Mouse (Mus musculus): ENCODE results near the gene Duox2.
A peak's percentile ranks its signal among the peaks of the same experiment; 100 is the strongest.

The Duox2 gene

GRCm38 (mm10) chr2:122301921-122302573 is 3.8 kb upstream of the Duox2 start:
- no peak for DNase-seq (ENCODE audit: low spot score)

- DNase-seq (ENCODE audit: low spot score) = peak; percentile 54
Measured at GRCm38 (mm10) chr2:122301081-122301920, 3.1 kb upstream of the Duox2 start.

DNA sequence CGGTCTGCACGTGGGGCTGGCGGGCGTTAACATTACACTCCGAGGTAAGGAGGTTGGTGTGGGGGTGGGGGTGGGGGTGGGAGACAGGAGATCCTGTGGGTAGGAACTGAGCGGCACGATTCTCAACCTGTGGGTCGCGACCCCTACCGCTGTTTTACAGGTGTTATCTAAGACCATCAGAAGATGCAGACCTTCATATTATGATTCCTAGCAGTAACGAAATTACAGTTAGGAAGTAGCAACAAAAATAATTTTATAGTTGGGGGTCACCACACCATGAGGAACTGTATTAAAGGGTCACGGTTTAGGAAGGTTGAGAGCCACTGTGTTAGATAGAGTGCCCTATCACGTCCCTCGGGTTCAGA is 2.4 kb upstream of the Duox2 start:
- DNase-seq (ENCODE audit: low spot score) = peak; percentile 15

- no peak for DNase-seq (ENCODE audit: low spot score)
Measured at GRCm38 (mm10) chr2:122299911-122300655, 1.8 kb upstream of the Duox2 start.

GRCm38 (mm10) chr2:122298596-122299490 is 594 bp upstream of the Duox2 start, which contains the start of gene Duoxa2:
Gene Duoxa2 (plus strand): TSS chr2:122298900.
- DNase-seq (ENCODE audit: low spot score) = peak; percentile 57

DNA sequence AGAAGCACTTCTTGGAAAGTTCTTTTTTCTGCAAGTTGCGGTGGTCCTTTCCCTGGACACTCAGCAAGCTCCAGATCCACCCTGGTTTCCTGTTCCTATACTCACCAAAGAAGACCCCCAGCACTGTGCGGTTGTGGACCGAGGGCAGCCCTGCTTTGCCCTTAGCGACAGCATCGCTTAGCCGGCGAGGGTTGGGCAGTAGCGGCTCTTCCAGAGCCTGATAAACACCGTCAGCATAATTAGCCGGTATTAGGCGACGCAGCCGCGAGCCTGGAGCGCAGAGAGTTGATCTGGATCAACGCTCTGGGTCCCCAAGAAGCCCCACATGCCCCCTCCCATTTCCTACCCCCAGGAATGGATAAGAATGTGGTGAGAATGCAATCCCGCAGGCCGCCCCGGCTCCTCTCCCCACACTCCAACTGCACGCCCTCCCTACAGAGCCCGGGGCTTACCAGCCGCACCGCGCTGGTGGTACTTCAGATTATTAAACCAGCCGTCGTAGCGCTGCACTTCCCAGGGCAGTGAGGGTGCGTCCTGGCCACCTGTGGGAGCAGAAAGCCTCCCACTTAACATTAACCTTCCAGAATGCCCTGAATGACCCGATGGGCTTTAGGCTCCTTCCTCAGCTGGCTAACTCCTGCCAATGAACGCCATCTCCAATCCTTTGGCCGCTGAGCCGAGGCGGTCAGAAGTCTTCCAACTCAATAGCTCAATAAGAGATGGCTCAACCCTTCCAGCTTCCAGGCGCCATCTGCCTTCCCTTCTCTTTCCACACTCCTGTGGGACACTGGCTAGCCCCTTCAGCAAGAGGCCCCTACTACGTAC is 766 bp downstream of the Duox2 start:
- peak; percentile 34 for DNase-seq (ENCODE audit: low spot score)

GRCm38 (mm10) chr2:122294916-122295315 is 3.3 kb downstream of the Duox2 start:
- DNase-seq (ENCODE audit: low spot score) = peak; percentile 20

DNA sequence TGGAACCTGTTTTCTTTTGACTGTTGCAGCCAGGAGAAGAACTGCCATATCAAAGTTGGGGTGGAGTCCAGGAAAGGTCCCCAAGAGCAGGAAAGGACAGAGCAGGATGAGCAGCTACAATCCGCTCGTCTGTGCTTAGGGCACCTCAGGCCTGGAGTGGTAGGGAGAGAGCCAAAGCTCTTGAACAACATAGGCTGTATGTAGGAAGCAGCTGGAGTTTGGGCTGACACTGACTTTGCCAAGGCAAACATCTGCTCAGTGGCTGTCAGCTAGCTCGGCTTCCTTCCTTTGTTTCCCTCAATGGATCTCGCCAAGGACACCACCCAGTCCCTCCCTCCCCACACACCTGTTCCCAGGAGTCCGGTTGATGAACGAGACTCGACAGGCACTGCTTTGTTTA is 12.1 kb downstream of the Duox2 start:
- DNase-seq (ENCODE audit: low spot score) = no peak

GRCm38 (mm10) chr2:122284091-122284490 is 14.2 kb downstream of the Duox2 start:
- no peak for DNase-seq (ENCODE audit: low spot score)

DNA sequence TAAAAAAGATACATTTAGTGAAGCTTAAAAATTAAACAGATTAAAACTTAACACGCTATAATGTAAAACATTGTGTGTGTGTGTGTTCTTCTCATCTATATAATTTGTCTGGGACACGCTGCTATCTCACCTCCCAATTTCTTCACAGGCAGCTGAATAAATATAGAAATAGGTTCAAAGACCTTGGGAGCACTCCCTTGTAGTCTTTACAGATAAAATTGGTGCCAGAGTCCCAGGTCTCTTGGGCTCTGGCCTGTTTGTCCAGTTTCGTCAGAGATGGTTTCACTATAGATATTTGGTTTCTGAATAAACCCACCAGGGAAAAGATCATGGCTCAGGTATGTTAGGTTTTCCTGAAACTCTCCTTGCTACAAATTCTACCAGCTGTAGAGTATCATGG is 19.5 kb downstream of the Duox2 start:
- no peak for DNase-seq (ENCODE audit: low spot score)

- DNase-seq (ENCODE audit: low spot score) = no peak
Measured at GRCm38 (mm10) chr2:122266407-122267193, 31.6 kb downstream of the Duox2 start.

DNA sequence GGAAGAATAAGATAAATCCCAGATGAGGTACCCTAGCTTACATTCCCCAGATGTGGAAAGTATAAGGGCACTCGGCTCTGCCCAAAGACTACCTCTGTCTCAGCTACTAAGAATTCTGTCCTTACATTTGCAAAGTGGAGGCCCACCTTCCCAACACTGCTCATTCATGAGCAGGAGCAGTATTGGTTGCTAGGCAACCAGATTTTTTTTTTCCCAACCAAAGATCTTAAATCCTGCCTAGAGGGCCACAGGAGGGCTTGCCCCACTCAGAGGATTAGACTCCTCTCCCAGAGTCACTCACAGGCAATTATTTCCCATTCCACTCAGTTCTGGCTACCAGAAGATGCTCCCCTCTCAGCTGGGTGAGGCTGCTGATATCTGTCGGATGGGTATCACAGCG is 33.6 kb downstream of the Duox2 start:
- peak; percentile 50 for DNase-seq (ENCODE audit: low spot score)

DNA sequence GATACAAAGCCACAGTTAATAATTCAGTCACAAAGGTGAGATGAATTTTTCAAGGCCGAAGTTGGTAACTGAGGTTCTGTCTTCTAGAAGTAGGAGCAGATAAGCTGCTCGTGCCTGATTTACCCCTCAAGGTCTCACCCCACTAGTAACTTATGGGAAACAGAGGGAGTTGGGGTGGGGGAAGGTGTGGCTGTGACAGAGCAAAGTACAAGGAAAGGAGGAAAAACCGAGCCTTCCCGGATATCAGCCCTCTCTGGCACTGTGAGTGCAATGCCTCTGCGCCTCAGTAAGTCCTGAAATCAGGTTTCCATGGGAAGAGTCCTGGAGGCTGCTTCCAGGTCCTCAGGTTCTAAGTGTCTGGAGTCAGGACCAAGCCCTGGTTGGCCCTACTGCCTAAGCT is 37.5 kb downstream of the Duox2 start:
- DNase-seq (ENCODE audit: low spot score) = no peak

DNA sequence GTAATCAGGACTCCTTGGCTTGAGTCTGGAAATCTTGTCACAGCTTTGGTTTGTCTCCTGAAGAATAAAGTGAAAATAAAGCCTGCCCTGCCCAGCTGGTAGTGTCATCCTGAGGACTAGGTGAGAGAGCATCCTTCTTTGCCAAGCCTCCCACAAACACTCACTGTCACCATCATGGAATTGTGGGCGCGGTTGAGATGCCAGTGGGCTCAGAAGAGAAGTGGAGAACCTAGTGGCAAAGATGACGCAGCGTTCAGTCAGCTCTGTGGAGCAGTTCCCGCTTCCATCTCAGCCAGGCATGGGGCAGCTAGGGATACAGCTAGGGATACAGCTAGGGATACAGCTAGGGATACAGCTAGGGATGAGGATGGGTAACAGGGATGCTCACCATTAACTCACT is 42.3 kb downstream of the Duox2 start:
- no peak for DNase-seq (ENCODE audit: low spot score)

DNA sequence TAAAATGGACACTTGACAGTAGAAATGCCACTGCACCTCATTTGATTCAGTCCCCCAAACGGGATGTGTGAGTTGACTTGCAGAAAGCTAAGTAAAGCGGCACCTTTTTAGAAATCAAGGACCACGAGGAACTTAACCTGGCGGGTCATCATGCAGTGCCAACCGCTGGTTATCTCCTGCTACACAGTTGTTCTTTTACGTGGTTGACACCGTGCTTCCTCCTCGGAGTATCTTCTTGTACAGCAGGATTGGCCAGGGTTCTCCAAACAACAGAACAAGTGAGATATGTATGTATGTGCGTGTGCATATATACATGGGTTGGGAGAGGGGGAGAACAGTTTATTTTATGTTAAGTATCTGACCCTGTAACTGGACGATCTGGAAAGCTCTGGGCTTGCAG is 50.5 kb downstream of the Duox2 start:
- DNase-seq (ENCODE audit: low spot score) = no peak

- DNase-seq (ENCODE audit: low spot score) = peak; percentile 87
Measured at GRCm38 (mm10) chr2:122243671-122244131, 54.5 kb downstream of the Duox2 start.

GRCm38 (mm10) chr2:122241935-122242334 is 56.3 kb downstream of the Duox2 start:
- DNase-seq (ENCODE audit: low spot score) = no peak

DNA sequence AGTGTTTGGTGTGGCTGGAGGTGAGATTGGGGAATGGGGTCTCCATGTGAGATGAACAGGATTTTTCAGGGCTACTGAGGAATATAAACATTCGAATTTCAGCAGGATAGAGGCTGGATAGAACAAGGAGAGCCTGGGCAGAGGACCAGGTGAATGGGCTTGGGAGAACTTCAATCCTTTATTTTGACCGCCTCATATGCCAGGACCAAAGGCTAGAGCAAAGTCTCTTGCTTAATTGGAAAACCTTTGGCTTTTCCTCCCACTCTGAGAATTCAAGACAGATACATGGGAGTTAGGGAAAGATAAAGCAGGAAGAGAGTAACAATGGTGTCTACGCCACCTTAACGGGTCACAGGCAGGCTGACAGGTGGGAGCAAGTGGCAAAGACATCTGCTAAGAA is 57.0 kb downstream of the Duox2 start:
- no peak for DNase-seq (ENCODE audit: low spot score)

DNA sequence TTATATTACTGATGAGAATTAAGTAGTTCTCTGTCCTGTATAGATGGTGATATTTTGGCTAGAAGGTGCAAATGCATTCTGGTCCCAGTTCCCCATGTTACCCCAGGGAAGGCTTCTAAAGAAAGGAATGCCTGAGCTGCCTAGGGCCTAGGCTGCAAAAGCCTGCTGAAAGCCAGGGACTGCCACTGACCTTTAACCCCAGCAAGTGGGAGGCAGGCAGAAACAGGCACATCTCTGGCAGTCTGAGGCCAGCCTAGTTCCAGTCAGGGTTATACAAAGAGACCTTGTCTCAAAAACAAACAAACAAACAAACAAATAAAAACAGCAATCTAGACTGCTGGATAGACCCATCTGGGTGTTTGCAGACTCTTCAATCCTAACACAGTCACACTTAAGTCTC is 57.5 kb downstream of the Duox2 start:
- DNase-seq (ENCODE audit: low spot score) = no peak

DNA sequence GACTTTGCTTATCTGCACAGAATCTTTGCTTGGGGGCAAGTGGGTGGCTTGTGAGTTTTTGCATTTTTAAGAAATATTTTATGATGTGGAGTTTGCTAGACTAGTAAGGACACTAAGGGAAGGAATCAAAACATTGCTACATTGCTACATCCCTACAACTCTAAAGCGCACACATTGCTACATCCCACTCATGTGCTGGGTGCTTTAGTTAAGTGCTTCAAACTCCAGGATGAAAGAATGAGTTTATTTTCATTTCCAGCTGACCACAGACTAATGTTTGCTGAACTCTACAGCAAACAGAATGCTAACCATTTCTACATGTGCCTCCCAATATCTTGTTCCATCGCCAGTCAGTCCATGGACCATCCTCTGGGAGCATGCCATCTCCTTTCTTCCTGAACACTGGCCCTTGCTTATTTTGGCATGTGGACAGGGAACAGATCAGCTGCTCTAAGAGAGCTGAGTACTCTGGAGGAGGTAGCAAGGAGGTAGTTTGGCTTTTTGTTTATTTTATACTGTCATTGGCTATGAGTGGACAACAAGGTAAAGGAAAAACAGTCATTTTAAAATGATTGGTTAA is 60.3 kb downstream of the Duox2 start:
- DNase-seq (ENCODE audit: low spot score) = no peak

Data from embryo, embryonic 10 days (tissue).